Mouse (Mus musculus): Measurements from ENCODE around the gene Aicda. TPM values are rescaled to one million over a fixed set of nuclear protein-coding genes. Genes with fewer than 3 reads are reported as not detected.

Gene Aicda
- total and polyA plus RNA-seq, 3 experiments: not detected

- Histone ChIP-seq H3K27me3 (ENCODE audit: insufficient read depth, low read length) (no peaks in the 10 kb centered on the region), H3K4me3 (ENCODE audit: low read depth, low read length) (no peak overlapping the region), H3K36me3 (replicated peaks) (peaks cover 31% of the 10 kb centered on the region), H3K4me1 (ENCODE audit: insufficient read depth, low read depth, low read length) (peaks cover 26% of the 10 kb centered on the region), H3K9me3 (replicated peaks) (no peaks in the 10 kb centered on the region)
- DNase-seq (ENCODE audit: low spot score) (no peak), ATAC-seq (ENCODE audit: extremely low read depth, insufficient number of reproducible peaks, low FRiP score, poor library complexity, severe bottlenecking) (no peak)
- TF ChIP-seq TAL1 (conservative IDR thresholded peaks at IDR 0.05; ENCODE audit: low read depth, low read length): no peak
- TF ChIP-seq CTCF (IDR thresholded peaks at IDR 0.05; ENCODE audit: low read depth, low read length): no peak
- TF ChIP-seq GATA1 (IDR thresholded peaks at IDR 0.05; ENCODE audit: borderline replicate concordance, low read length): no peak
- no peak for TF ChIP-seq POLR2AphosphoS5 (IDR thresholded peaks at IDR 0.05; ENCODE audit: insufficient replicate concordance, low read depth, low read length)
- no peak for TF ChIP-seq GATA2 (IDR thresholded peaks at IDR 0.05; ENCODE audit: borderline replicate concordance, low read depth, low read length)
These were observed 46.6 kb downstream of the Aicda start for GRCm38 (mm10) chr6:122600066-122600646.

- H3K27me3 ChIP-seq (ENCODE audit: insufficient read depth, low read length): no peaks in the 10 kb centered on the region
- no peak overlapping the region for H3K4me3 ChIP-seq (ENCODE audit: low read depth, low read length)
- peaks cover 26% of the 10 kb centered on the region for H3K4me1 ChIP-seq (ENCODE audit: insufficient read depth, low read depth, low read length)
- no peak for TF ChIP-seq POLR2AphosphoS5 (IDR thresholded peaks at IDR 0.05; ENCODE audit: insufficient replicate concordance, low read depth, low read length)
- TF ChIP-seq GATA2 (IDR thresholded peaks at IDR 0.05; ENCODE audit: borderline replicate concordance, low read depth, low read length): no peak
- TF ChIP-seq GATA1 (IDR thresholded peaks at IDR 0.05; ENCODE audit: borderline replicate concordance, low read length): no peak
- no peak for TF ChIP-seq TAL1 (conservative IDR thresholded peaks at IDR 0.05; ENCODE audit: low read depth, low read length)
- TF ChIP-seq CTCF (IDR thresholded peaks at IDR 0.05; ENCODE audit: low read depth, low read length): no peak
- DNase-seq (ENCODE audit: low spot score) (no peak), ATAC-seq (ENCODE audit: extremely low read depth, insufficient number of reproducible peaks, low FRiP score, poor library complexity, severe bottlenecking) (no peak)
- H3K36me3 ChIP-seq (replicated peaks): peaks cover 25% of the 10 kb centered on the region
- no peaks in the 10 kb centered on the region for H3K9me3 ChIP-seq (replicated peaks)
These were observed 47.4 kb downstream of the Aicda start for GRCm38 (mm10) chr6:122601031-122601430.

- DNase-seq (ENCODE audit: low spot score): no peak
- no peak for ATAC-seq (ENCODE audit: extremely low read depth, insufficient number of reproducible peaks, low FRiP score, poor library complexity, severe bottlenecking)
- Histone ChIP-seq H3K36me3 (replicated peaks) (peaks cover 22% of the 10 kb centered on the region), H3K4me3 (ENCODE audit: low read depth, low read length) (peak overlapping the region; percentile 71; the same call in 1 of the 2 replicates), H3K9me3 (replicated peaks) (no peaks in the 10 kb centered on the region), H3K27me3 (ENCODE audit: insufficient read depth, low read length) (no peaks in the 10 kb centered on the region), H3K4me1 (ENCODE audit: insufficient read depth, low read depth, low read length) (peaks cover 26% of the 10 kb centered on the region)
- TF ChIP-seq GATA1 (IDR thresholded peaks at IDR 0.05; ENCODE audit: borderline replicate concordance, low read length): no peak
- TF ChIP-seq GATA2 (IDR thresholded peaks at IDR 0.05; ENCODE audit: borderline replicate concordance, low read depth, low read length): no peak
- TF ChIP-seq POLR2AphosphoS5 (IDR thresholded peaks at IDR 0.05; ENCODE audit: insufficient replicate concordance, low read depth, low read length): no peak
These were observed 48.0 kb downstream of the Aicda start for GRCm38 (mm10) chr6:122601615-122602014.

GRCm38 (mm10) chr6:122602242-122602991 is 48.8 kb downstream of the Aicda start, which contains the start of gene Apobec1:
Gene Apobec1, minus strand, starts transcription at chr6:122602444.
- H3K4me3 ChIP-seq (ENCODE audit: low read depth, low read length): peak within 1 kb of the TSS; percentile 71
- H3K4me1 ChIP-seq (ENCODE audit: insufficient read depth, low read depth, low read length): peaks cover 26% of the 10 kb centered on the region

GRCm38 (mm10) chr6:122602992-122603322 is 49.4 kb downstream of the Aicda start:
- peaks cover 26% of the 10 kb centered on the region for H3K4me1 ChIP-seq (ENCODE audit: insufficient read depth, low read depth, low read length)
- H3K27me3 ChIP-seq (ENCODE audit: insufficient read depth, low read length): no peaks in the 10 kb centered on the region
- peaks cover 14% of the 10 kb centered on the region for H3K36me3 ChIP-seq (replicated peaks)
- H3K4me3 ChIP-seq (ENCODE audit: low read depth, low read length): peak overlapping the region; percentile 71; the same call in 1 of the 2 replicates
- no peak for DNase-seq (ENCODE audit: low spot score)
- no peak for ATAC-seq (ENCODE audit: extremely low read depth, insufficient number of reproducible peaks, low FRiP score, poor library complexity, severe bottlenecking)
- no peaks in the 10 kb centered on the region for H3K9me3 ChIP-seq (replicated peaks)
- TF ChIP-seq POLR2AphosphoS5 (IDR thresholded peaks at IDR 0.05; ENCODE audit: insufficient replicate concordance, low read depth, low read length): no peak
- no peak for TF ChIP-seq CTCF (IDR thresholded peaks at IDR 0.05; ENCODE audit: low read depth, low read length)
- no peak for TF ChIP-seq GATA1 (IDR thresholded peaks at IDR 0.05; ENCODE audit: borderline replicate concordance, low read length)
- no peak for TF ChIP-seq TAL1 (conservative IDR thresholded peaks at IDR 0.05; ENCODE audit: low read depth, low read length)
- TF ChIP-seq GATA2 (IDR thresholded peaks at IDR 0.05; ENCODE audit: borderline replicate concordance, low read depth, low read length): no peak

More at GRCm38 (mm10) chr6:122602242-122602991, 48.8 kb downstream of the Aicda start, which contains the start of gene Apobec1:
- TF ChIP-seq POLR2AphosphoS5 (IDR thresholded peaks at IDR 0.05; ENCODE audit: insufficient replicate concordance, low read depth, low read length) (no peak), CTCF (IDR thresholded peaks at IDR 0.05; ENCODE audit: low read depth, low read length) (no peak), GATA1 (IDR thresholded peaks at IDR 0.05; ENCODE audit: borderline replicate concordance, low read length) (no peak), TAL1 (conservative IDR thresholded peaks at IDR 0.05; ENCODE audit: low read depth, low read length) (no peak), GATA2 (IDR thresholded peaks at IDR 0.05; ENCODE audit: borderline replicate concordance, low read depth, low read length) (no peak)
- DNase-seq (ENCODE audit: low spot score) (peak; percentile 53), ATAC-seq (ENCODE audit: extremely low read depth, insufficient number of reproducible peaks, low FRiP score, poor library complexity, severe bottlenecking) (peak; percentile 92)
- Histone ChIP-seq H3K27me3 (ENCODE audit: insufficient read depth, low read length) (no peaks in the 10 kb centered on the region), H3K36me3 (replicated peaks) (peaks cover 18% of the 10 kb centered on the region), H3K9me3 (replicated peaks) (no peaks in the 10 kb centered on the region)

GRCm38 (mm10) chr6:122604260-122604659 is 50.7 kb downstream of the Aicda start:
- no peaks in the 10 kb centered on the region for H3K9me3 ChIP-seq (replicated peaks)
- TF ChIP-seq CTCF (IDR thresholded peaks at IDR 0.05; ENCODE audit: low read depth, low read length) (no peak), GATA2 (IDR thresholded peaks at IDR 0.05; ENCODE audit: borderline replicate concordance, low read depth, low read length) (no peak), POLR2AphosphoS5 (IDR thresholded peaks at IDR 0.05; ENCODE audit: insufficient replicate concordance, low read depth, low read length) (no peak), GATA1 (IDR thresholded peaks at IDR 0.05; ENCODE audit: borderline replicate concordance, low read length) (no peak), TAL1 (conservative IDR thresholded peaks at IDR 0.05; ENCODE audit: low read depth, low read length) (no peak)
- H3K36me3 ChIP-seq (replicated peaks): peaks cover 2% of the 10 kb centered on the region
- H3K27me3 ChIP-seq (ENCODE audit: insufficient read depth, low read length): no peaks in the 10 kb centered on the region
- peaks cover 26% of the 10 kb centered on the region for H3K4me1 ChIP-seq (ENCODE audit: insufficient read depth, low read depth, low read length)
- H3K4me3 ChIP-seq (ENCODE audit: low read depth, low read length): no peak overlapping the region
- DNase-seq (ENCODE audit: low spot score): no peak
- ATAC-seq (ENCODE audit: extremely low read depth, insufficient number of reproducible peaks, low FRiP score, poor library complexity, severe bottlenecking): no peak
